Mouse (Mus musculus): Measurements from ENCODE around the gene Car6.

The Car6 gene

DNA sequence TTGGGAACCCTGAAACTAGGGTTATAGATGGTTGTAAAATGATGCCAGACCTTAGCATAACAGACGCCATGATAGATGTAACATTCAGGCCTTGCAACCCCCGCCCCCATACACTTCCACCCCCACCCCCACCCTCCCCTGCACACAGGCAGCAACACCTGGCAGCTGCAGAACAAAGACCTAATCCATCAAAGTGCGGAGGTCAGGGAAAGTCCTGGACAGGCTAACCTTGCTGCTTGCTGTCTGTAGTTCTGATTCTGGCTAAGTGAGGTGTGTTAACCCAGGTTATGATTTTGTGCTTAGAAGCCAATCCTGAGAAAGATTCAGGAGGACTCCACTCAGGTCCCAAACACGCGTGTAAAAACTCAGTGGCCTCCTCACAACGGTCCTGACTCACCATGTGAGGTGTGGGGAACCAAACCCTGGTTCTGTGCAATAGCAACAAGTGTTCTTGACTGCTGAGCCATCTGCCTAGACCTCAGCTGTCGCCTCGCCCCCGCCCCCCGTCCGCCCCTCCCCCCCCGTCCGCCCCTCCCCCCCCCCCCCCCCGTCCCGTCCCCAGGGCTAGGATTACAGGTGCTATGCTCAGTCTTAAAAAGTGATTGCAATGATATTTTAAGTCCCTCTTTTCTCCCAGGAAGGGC is 28.7 kb upstream of the Car6 start:
- DNase-seq (ENCODE audit: low read depth, low spot score): no peak

DNA sequence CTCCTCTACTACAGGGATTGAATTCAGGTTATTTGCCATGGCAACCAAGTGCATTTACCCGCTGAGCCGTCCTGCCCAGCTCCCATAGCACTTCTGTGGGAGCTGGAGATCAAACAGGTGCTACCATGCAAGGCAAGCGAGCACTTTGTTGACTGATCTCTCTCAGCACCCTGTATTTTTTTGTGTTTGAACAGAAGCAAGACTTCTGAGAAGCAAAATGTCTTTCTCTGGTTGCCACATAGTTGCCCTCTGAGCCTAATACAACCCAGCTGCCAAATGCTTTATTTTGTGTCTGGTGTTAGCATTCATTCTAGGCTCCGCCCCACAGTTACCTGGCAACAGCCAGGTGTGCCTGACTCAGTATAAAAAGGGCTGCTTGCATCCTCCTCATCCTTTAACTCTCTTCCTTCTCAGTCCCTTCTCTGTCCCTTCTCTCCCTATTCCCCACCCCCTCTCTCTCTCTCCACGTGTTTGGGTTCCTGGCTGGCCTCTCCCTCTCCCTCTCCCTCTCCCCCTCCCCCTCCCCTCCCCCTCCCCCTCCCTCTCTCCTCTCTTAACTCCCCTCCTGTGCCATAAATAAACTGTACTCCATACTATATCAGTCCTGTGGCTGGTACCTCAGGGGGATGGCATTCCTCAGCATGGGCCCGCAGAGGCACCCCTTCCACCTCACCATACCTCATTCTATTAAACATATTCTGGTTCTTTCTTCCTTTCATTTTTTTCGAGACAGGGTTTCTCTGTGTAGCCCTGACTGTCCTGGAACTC is 27.6 kb upstream of the Car6 start:
- no peak for DNase-seq (ENCODE audit: low read depth, low spot score)

GRCm38 (mm10) chr4:150226818-150227688 is 25.9 kb upstream of the Car6 start:
- no peak for DNase-seq (ENCODE audit: low read depth, low spot score)

GRCm38 (mm10) chr4:150225700-150226099 is 24.6 kb upstream of the Car6 start:
- no peak for DNase-seq (ENCODE audit: low read depth, low spot score)

- DNase-seq (ENCODE audit: low read depth, low spot score): no peak
Measured at GRCm38 (mm10) chr4:150223830-150224229, 22.7 kb upstream of the Car6 start.

DNA sequence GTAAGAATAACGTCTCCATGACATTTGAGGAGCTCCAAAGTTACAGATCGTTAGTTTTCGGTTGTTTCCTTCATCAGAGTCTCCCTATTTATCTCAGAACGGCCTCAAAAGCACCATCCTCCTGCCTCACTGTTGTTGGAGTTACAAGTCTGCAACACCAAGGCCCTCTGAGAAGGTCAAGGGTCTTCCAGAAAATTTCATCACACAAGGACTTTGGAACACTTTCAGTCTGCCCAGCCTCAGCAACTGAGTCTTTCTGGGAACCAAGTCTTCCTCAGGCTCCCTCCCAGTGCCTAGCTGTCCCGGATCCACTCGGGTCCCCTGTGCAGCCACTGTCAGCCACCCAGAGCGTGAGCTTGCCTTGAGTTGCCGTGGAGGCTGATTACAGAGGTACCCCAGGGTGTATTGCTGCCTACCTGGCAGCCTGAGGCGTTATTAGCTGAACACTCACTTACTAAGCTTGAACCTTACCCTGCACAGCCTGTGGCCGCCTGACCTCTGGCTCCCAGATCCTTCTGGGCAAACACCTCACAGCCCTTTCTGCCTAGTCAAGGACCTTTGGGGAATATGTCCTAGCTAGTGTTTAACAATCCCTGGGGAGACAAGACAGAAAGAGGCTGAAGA is 20.0 kb upstream of the Car6 start:
- DNase-seq (ENCODE audit: low read depth, low spot score): no peak

DNA sequence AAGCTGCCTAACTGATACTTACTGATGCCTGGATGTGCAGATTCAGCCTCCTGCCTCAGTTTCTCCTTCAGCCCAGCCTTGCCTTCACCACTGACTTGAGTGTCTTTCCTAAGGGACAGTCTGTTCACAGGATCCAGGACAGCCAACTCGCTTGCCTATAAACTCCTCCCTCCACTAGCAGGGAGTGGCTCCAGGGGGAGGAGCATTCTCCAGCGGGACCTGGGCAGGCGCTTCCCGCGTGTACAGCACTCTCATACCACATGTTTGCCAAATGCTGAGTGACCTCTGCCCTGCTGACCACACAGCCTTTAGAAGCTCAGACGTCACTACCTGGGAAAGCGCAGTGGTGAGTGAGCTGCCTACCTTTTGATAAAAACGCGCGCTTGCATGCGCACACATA is 19.5 kb upstream of the Car6 start:
- peak; percentile 82 for DNase-seq (ENCODE audit: low read depth, low spot score)

DNA sequence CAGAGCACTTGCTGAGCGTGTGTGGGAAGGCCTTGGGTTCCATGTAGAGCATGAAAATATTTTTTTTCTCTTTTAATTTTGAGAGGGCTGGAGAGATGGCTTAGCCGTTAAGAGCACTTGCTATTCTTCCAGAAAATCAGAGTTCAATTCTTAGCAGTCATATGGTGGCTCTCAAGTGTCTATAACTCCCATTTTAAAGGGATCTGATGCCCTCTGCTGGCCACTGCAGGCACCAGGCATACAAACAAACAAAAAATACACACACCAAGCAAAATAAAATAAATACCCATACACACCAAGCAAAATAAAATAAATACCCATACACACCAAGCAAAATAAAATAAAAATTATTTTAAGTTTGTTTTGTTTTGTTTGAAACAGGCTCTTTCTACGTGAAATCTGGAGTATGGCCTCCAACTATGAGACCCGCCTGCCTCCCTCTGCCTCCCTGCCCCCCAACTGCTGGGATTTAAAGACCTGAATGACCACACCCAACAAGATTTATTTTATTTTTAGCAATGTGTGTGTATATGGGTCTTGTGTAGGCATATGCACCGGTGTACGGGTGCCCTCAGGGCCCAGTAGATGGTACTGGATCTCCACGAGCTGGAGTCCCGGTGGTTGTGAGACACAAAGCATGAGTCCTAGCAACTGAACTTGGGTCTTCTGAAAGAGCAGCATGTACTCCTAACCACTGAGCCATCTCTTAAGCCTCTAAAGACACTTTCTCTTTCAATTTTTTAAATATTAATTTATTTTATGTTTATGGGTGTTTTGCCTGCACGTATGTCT is 18.6 kb upstream of the Car6 start:
- peak; percentile 52 for DNase-seq (ENCODE audit: low read depth, low spot score)

DNA sequence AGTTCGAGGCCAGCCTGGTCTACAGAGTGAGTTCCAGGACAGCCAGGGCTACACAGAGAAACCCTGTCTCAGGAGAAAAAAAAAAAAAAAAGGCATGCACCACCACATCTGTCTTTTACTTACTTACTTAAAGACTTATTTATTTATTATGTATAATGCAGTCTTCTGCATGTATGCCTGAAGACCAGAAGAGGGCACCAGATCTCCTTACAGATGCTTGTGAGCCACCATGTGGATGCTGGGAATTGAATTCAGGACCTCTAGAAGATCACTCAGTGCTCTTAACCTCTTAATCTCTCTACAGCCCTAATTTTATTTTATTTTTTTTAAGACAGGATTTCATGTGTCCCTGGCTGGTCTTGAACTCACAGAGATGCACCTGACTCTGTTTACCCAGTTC is 16.8 kb upstream of the Car6 start:
- peak; percentile 76 for DNase-seq (ENCODE audit: low read depth, low spot score)

- no peak for DNase-seq (ENCODE audit: low read depth, low spot score)
Measured at GRCm38 (mm10) chr4:150217042-150217554, 16.0 kb upstream of the Car6 start.

- no peak for DNase-seq (ENCODE audit: low read depth, low spot score)
Measured at GRCm38 (mm10) chr4:150216423-150216822, 15.3 kb upstream of the Car6 start.

GRCm38 (mm10) chr4:150213910-150214309 is 12.8 kb upstream of the Car6 start:
- DNase-seq (ENCODE audit: low read depth, low spot score): peak; percentile 71

DNA sequence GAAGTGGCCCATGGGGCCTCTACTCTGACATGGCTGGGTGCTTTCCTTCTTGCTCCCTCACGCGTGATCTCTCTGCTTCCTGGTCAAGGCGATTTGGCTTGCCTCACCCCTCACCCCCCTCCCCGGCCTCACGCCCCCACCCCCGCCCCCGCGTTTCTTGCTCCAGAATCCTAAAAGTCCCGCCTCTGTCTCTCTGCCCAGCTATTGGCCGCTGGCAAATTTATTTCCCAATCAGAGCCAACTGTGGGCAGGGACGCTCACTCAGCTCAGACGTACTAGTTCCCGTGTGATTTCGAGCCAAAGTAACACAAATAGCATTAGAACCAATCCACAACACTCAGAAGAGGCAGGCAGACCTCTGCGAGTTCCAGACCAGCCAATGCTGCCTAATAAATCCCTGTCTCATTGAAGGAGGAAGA is 11.4 kb upstream of the Car6 start:
- DNase-seq (ENCODE audit: low read depth, low spot score): peak; percentile 97

- DNase-seq (ENCODE audit: low read depth, low spot score): no peak
Measured at GRCm38 (mm10) chr4:150211930-150212552, 10.9 kb upstream of the Car6 start.

DNA sequence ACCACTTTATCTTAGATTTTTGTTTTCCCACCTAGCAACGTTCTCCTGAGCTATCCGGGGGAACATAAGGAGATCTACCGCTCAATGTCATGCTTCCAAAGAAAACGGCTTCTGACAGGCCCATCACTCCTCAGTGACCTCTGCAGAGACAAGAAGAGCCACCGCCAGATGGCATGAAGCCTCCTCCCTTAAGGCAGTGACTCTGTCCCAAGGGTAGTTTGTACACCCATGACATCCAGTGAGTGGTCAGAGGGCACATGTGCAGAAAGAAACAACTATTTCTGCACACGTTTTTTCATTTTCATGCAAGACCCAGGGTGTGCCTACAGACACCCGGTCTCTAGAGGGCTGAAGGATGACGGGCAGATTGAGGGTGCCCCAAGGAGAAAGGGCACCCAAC is 9.2 kb upstream of the Car6 start:
- no peak for DNase-seq (ENCODE audit: low read depth, low spot score)

- peak; percentile 80 for DNase-seq (ENCODE audit: low read depth, low spot score)
Measured at GRCm38 (mm10) chr4:150209751-150210150, 8.6 kb upstream of the Car6 start.

DNA sequence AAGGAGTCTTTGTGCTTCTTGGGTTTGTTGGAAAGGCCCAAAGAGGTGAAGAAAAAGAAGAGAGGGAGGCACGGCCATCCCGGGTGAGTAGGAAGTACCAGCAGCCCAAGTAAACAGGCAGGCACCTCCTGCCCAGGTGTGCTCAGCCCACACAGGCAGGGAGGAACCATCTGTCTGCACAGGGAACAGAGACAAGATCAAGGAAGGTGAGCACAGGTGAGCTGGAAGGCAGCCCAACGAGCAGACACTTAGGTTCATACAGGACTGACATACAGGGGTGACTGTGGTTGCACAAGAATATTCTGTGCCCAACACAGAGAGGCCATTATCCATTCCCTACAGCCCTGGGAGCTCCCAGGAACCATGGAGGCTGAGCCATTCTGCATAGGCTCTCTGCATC is 3.7 kb upstream of the Car6 start:
- DNase-seq (ENCODE audit: low read depth, low spot score): no peak

DNA sequence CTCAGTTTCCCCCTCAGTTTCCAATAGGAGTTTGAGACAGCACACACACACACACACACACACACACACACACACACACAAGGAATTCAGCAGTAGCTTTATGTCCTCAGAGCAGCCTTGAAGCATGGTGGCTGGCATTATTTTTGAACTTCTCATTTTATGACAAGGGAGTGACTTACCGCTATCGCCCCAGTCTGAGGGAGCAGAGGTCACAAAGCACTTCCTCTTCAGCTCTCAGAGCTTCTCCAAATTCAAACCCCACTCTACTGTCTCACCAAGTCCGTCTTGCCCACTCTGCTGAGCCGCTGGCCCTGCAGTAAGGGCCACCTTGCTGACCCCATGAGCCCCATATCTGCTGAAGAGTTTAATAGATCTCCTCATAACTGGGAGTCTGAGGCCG is 1.6 kb upstream of the Car6 start:
- DNase-seq (ENCODE audit: low read depth, low spot score): no peak

DNA sequence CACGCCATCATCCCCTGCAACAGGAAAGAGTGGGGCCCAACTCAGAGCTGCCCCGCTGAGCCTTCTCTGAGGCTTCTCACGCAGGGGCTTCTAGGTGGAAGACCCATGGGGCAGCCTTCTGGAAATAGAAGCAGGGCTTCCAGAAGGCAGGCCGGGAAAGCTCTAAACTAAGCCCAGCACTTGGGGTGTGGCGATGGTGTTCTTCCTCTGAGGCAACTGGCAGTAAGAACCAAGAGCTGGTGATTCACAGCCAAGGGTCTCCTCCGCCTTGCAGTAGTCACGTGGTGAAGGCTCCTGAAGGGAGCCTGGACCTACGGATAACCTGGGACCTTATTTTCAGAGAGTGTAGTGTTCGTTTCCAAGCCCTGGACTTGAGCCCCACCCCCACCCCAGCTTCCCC is 2.9 kb downstream of the Car6 start:
- no peak for DNase-seq (ENCODE audit: low read depth, low spot score)

DNA sequence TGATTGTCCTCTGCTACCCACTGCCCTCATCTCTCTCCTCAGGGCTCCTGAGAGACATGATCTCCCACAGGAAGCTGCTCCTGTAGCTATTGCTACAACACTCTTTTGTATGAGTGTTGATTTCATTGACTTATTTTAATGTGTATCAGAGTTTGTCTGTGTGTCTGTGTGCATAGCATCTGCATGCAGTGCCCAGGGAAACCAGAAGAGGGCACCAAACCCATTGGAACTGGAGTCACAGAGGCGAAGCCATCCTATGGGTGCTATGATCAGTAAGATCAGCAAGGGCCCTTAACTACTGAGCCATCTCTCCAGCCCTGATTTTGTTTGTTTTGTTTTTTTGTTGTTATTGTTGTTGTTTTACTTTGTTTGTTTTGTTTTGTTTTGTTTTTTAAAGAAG is 7.2 kb downstream of the Car6 start:
- peak; percentile 81 for DNase-seq (ENCODE audit: low read depth, low spot score)
